In genomic region chr1:128540213-128540612, GRCm38 (mm10) we compare ENCODE assay signal across 15 mouse cellular contexts. TPM values are rescaled to one million over a fixed set of nuclear protein-coding genes. Genes with fewer than 3 reads are reported as not detected.
A peak's percentile ranks its signal among the peaks of the same experiment; 100 is the strongest.
DNase-seq lines count a peak whose midpoint lies in the region; ATAC-seq and TF ChIP-seq lines count a peak whose summit lies in the region.
"Had no signal": no experiment of that assay in that cellular context is flagged by ENCODE, and none has a peak within 500 bp of the region (broad histone marks: within the 10 kb centered on the region; RNA-seq: fewer than 3 reads in every experiment).

No protein-coding gene starts in this region.

- H3K27ac ChIP-seq in forebrain, postnatal 0 days (ENCODE audit: low read depth, low read length) = peak overlapping the region; percentile 50; the same call in 1 of the 2 replicates
- H3K27ac ChIP-seq in forebrain, embryonic 13.5 days = no peak overlapping the region
- H3K27ac ChIP-seq in midbrain, embryonic 15.5 days = no peak overlapping the region
- H3K27ac ChIP-seq in midbrain, embryonic 10.5 days (replicated peaks) = no peak overlapping the region; the same call in 1 of the 2 replicates
- H3K27ac ChIP-seq in kidney, embryonic 16.5 days (ENCODE audit: low read length) = no peak overlapping the region
- H3K27ac ChIP-seq: embryonic facial prominence, embryonic 15.5 days; liver, embryonic 13.5 days; neural tube, embryonic 15.5 days had no signal

- DNase-seq in forebrain, postnatal 0 days = no peak
- DNase-seq in midbrain, embryonic 10.5 days (ENCODE audit: low spot score) = no peak
- DNase-seq in splenic B cell, adult 2 months (ENCODE audit: low read depth, low spot score) = peak; percentile 54
- no peak for DNase-seq in frontal cortex, postnatal 36 days (ENCODE audit: low spot score in 2 of 2)
- no peak for DNase-seq in gastrocnemius, postnatal 36 days
- DNase-seq: cerebellum, adult 11 months; kidney, postnatal 14 days; liver, embryonic 13.5 days; lung, postnatal 14 days; right cerebral cortex, adult 18-20 months had no signal

- no peak overlapping the region for H3K9ac ChIP-seq in forebrain, postnatal 0 days
- no peak overlapping the region for H3K9ac ChIP-seq in forebrain, embryonic 13.5 days
- no peak overlapping the region for H3K9ac ChIP-seq in midbrain, embryonic 15.5 days
- no peak overlapping the region for H3K9ac ChIP-seq in kidney, embryonic 16.5 days (replicated peaks; ENCODE audit: low read length)
- H3K9ac ChIP-seq: embryonic facial prominence, embryonic 15.5 days; liver, embryonic 13.5 days; neural tube, embryonic 15.5 days had no signal

- H3K4me1 ChIP-seq in forebrain, postnatal 0 days (ENCODE audit: insufficient read depth) = no peaks in the 10 kb centered on the region
- H3K4me1 ChIP-seq in forebrain, embryonic 13.5 days = peaks cover 6% of the 10 kb centered on the region; the same call in 1 of the 2 replicates
- peaks cover 13% of the 10 kb centered on the region for H3K4me1 ChIP-seq in midbrain, embryonic 15.5 days
- H3K4me1 ChIP-seq in midbrain, embryonic 10.5 days = peaks cover 37% of the 10 kb centered on the region
- no peaks in the 10 kb centered on the region for H3K4me1 ChIP-seq in kidney, embryonic 16.5 days (ENCODE audit: insufficient read depth, low read length)
- H3K4me1 ChIP-seq: liver, embryonic 13.5 days had no signal

- no peak for ATAC-seq in forebrain, postnatal 0 days
- ATAC-seq in forebrain, embryonic 13.5 days = no peak
- 0 out of 2 replicates have a peak, but pooled peaks have one; percentile 18 for ATAC-seq in midbrain, embryonic 15.5 days (replicated peaks)
- no peak for ATAC-seq in kidney, embryonic 16.5 days (ENCODE audit: low FRiP score, low TSS enrichment)

- 80% methylated on average over 2 of the region's 2 CpGs for WGBS in forebrain, postnatal 0 days
- WGBS in forebrain, embryonic 13.5 days = 92% methylated on average over 2 of the region's 2 CpGs
- WGBS in midbrain, embryonic 15.5 days = 77% methylated on average over 2 of the region's 2 CpGs
- 77% methylated on average over 2 of the region's 2 CpGs for WGBS in midbrain, embryonic 10.5 days
- 65% methylated on average over 2 of the region's 2 CpGs for WGBS in kidney, embryonic 16.5 days

- no peak overlapping the region for H3K4me2 ChIP-seq in forebrain, postnatal 0 days (ENCODE audit: low read depth)
- no peak overlapping the region for H3K4me2 ChIP-seq in forebrain, embryonic 13.5 days
- no peak overlapping the region for H3K4me2 ChIP-seq in midbrain, embryonic 15.5 days
- no peak overlapping the region for H3K4me2 ChIP-seq in kidney, embryonic 16.5 days (replicated peaks; ENCODE audit: low read depth, low read length)
- H3K4me2 ChIP-seq: embryonic facial prominence, embryonic 15.5 days; liver, embryonic 13.5 days had no signal

- no peak for TF ChIP-seq CTCF in forebrain, postnatal 0 days (IDR thresholded peaks at IDR 0.05; ENCODE audit: low read depth)

- intact Hi-C loops in gastrocnemius, postnatal 36 days (cut with DNase I) = no loop called here

- no peaks in the 10 kb centered on the region for H3K36me3 ChIP-seq in forebrain, postnatal 0 days (ENCODE audit: insufficient read depth)
- H3K36me3 ChIP-seq in forebrain, embryonic 13.5 days (ENCODE audit: poor library complexity, severe bottlenecking) = no peaks in the 10 kb centered on the region
- no peaks in the 10 kb centered on the region for H3K36me3 ChIP-seq in midbrain, embryonic 15.5 days (replicated peaks)
- H3K36me3 ChIP-seq in midbrain, embryonic 10.5 days = no peaks in the 10 kb centered on the region
- no peaks in the 10 kb centered on the region for H3K36me3 ChIP-seq in splenic B cell, adult 2 months (ENCODE audit: control insufficient read depth, insufficient read depth, low read length, poor library complexity, severe bottlenecking)
- no peaks in the 10 kb centered on the region for H3K36me3 ChIP-seq in kidney, embryonic 16.5 days (ENCODE audit: insufficient read depth, low read length)
- H3K36me3 ChIP-seq: embryonic facial prominence, embryonic 15.5 days; liver, embryonic 13.5 days; neural tube, embryonic 15.5 days had no signal

- no peaks in the 10 kb centered on the region for H3K27me3 ChIP-seq in forebrain, postnatal 0 days (ENCODE audit: insufficient read depth, low read length)
- no peaks in the 10 kb centered on the region for H3K27me3 ChIP-seq in forebrain, embryonic 13.5 days
- no peaks in the 10 kb centered on the region for H3K27me3 ChIP-seq in midbrain, embryonic 15.5 days (replicated peaks)
- H3K27me3 ChIP-seq in midbrain, embryonic 10.5 days (ENCODE audit: low read depth, poor library complexity, severe bottlenecking) = peaks cover 6% of the 10 kb centered on the region; the same call in 1 of the 2 replicates
- no peaks in the 10 kb centered on the region for H3K27me3 ChIP-seq in splenic B cell, adult 2 months (ENCODE audit: control insufficient read depth, insufficient read depth, low read length, poor library complexity, severe bottlenecking)
- no peaks in the 10 kb centered on the region for H3K27me3 ChIP-seq in kidney, embryonic 16.5 days (ENCODE audit: insufficient read depth, low read length)
- H3K27me3 ChIP-seq: embryonic facial prominence, embryonic 15.5 days; liver, embryonic 13.5 days; neural tube, embryonic 15.5 days had no signal

- H3K9me3 ChIP-seq in forebrain, postnatal 0 days (ENCODE audit: low read length) = no peaks in the 10 kb centered on the region
- no peaks in the 10 kb centered on the region for H3K9me3 ChIP-seq in forebrain, embryonic 13.5 days (replicated peaks)
- no peaks in the 10 kb centered on the region for H3K9me3 ChIP-seq in midbrain, embryonic 15.5 days
- H3K9me3 ChIP-seq in midbrain, embryonic 10.5 days (replicated peaks) = no peaks in the 10 kb centered on the region
- no peaks in the 10 kb centered on the region for H3K9me3 ChIP-seq in kidney, embryonic 16.5 days (ENCODE audit: low read length)
- H3K9me3 ChIP-seq: embryonic facial prominence, embryonic 15.5 days; liver, embryonic 13.5 days; neural tube, embryonic 15.5 days had no signal

- H3K4me3 ChIP-seq in forebrain, postnatal 0 days (ENCODE audit: low read depth, low read length) = no peak overlapping the region
- no peak overlapping the region for H3K4me3 ChIP-seq in forebrain, embryonic 13.5 days
- no peak overlapping the region for H3K4me3 ChIP-seq in midbrain, embryonic 15.5 days
- H3K4me3 ChIP-seq in midbrain, embryonic 10.5 days = no peak overlapping the region
- no peak overlapping the region for H3K4me3 ChIP-seq in kidney, embryonic 16.5 days (ENCODE audit: low read length)
- H3K4me3 ChIP-seq: embryonic facial prominence, embryonic 15.5 days; liver, embryonic 13.5 days; neural tube, embryonic 15.5 days had no signal

RNA-seq across cellular contexts. Expression of gene Cxcr4, which starts 51.9 kb away (rescaled TPM):
- total RNA-seq in forebrain, postnatal 0 days (2014; rRNA removed) = 41.3 and 44.9 TPM in 2 replicates
- 4.9 and 5.8 TPM in 2 replicates for polyA plus RNA-seq in forebrain, postnatal 0 days (2015; fragmentation: Nextera tagmentation; extraction: Ambion mirVana)
- 5.8 and 9.1 TPM in 2 replicates for polyA plus RNA-seq in forebrain, embryonic 13.5 days (2015; fragmentation: Nextera tagmentation; extraction: Ambion mirVana)
- 7.0 and 7.1 TPM in 2 replicates for polyA plus RNA-seq in midbrain, embryonic 15.5 days (2015; fragmentation: Nextera tagmentation; extraction: Ambion mirVana)
- 18.6 and 20.2 TPM in 2 replicates for polyA plus RNA-seq in midbrain, embryonic 10.5 days (2016; fragmentation: Nextera tagmentation; extraction: Ambion mirVana)
- polyA plus RNA-seq in kidney, embryonic 16.5 days (2015; fragmentation: Nextera tagmentation; extraction: Ambion mirVana) = 8.7 and 9.0 TPM in 2 replicates
- total RNA-seq in gastrocnemius, postnatal 36 days (2021) = 1 to 10 TPM; 3.2 to 3.5 TPM
